Mouse (Mus musculus) adrenal gland, postnatal 14 days (tissue): ENCODE data around the gene Clcn1. TPM values are rescaled to one million over a fixed set of nuclear protein-coding genes. Genes with fewer than 3 reads are reported as not detected.

Experiments
- DNase-seq: peaks from one replicate; pipeline ENCODE4 v3.0.0; 2021; ENCODE audit warnings: mixed read lengths
- total RNA-seq: library from RNA; stranded (reverse); gene quantifications from 2 replicates; pipeline ENCODE4 v1.2.3, GENCODE M21; 2021

Gene Clcn1
- total RNA-seq, 1 experiment from 2014 or later: not detected

DNA sequence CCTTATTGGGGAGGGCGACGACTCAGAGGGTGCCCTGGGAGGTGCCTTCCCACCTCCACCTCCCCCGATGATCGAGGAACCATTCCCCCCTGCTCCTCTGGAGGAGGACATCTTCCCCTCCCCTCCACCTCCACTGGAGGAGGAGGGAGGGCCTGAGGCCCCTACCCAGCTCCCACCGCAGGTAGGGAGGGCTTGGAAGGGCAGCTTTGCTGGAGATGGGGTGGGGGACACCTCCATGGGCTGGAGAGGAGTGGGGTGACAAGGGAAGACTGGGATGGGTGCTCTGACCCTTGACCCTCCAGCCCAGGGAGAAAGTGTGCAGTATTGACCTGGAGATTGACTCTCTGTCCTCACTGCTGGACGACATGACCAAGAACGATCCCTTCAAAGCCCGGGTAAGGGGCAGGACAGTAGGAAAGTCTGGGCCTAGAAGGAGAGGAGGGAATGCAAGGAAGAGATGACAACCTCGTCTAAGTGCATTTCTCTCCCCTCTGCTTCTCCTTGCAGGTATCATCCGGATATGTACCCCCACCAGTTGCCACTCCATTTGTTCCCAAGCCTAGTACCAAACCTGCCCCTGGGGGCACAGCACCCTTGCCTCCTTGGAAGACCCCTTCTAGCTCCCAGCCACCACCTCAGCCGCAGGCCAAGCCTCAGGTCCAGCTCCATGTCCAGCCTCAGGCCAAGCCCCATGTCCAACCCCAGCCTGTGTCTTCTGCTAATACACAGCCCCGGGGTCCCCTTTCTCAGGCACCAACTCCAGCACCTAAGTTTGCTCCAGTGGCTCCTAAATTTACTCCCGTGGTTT is 64.7 kb downstream of the Clcn1 start:
- no peak for DNase-seq

DNA sequence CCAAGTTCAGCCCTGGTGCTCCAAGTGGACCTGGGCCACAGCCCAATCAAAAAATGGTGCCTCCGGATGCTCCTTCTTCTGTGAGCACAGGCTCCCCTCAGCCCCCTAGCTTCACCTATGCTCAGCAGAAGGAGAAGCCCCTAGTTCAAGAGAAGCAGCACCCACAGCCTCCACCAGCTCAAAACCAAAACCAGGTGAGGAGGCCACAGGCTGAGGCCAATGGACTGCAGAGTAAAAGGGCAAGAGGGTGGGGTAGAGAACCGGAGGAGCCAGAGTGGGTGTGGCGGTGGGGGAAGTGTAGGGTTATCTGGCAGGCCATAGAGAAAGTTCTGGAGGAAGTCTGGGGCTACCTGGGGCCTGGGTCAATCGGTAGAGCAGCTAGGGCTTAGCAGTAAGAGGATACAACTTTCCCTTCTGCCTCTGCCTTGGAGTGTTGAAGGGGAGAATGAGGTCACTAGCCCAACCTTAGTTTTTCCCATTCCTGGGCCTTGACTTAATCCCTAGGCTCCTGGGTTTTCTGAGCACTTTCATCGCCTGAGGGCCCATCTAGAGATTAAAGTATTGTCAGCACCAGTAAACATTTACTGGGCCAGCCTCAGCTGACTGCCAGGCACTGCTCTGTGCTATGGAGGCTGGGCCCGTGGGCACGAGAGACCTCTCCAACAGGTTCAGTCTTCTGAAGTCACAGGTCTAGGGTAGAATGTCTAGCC is 65.4 kb downstream of the Clcn1 start:
- no peak for DNase-seq

DNA sequence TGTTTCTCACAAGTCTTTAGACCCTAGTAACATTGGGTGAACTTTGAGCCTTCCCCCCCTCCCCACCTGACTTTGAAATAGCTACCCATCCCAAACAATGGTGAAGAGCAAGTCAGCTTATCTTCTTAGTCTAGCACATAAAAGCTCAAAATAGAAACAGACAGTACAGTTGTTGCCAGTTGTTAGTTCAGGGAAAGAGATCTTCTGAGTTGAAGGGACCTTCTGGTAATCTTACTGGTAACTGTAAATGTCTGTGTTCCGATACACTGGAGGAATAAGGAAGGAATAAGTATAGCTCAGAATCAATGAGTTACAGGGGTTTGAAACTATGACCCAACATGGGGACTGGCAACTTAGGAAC is 66.0 kb downstream of the Clcn1 start:
- DNase-seq: no peak

DNA sequence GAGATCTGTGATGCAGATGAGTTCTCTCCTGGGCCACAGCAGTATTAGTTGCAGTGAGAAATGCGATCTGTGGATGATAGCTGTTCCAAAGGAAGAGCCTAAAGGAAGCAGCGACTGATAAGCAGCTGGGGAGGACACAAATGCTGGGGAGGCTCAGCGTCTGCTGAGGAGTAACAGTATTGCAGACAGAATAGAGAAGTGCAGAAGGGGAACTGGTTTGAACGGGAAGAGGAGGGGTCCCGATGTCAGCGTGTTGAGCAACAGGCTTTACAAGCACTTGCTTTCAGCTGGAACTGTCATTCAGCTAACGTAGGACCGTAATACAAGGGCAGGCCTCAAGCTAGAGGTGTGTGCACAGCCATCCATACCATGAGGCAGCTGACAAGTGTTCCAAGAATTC is 66.7 kb downstream of the Clcn1 start:
- no peak for DNase-seq

DNA sequence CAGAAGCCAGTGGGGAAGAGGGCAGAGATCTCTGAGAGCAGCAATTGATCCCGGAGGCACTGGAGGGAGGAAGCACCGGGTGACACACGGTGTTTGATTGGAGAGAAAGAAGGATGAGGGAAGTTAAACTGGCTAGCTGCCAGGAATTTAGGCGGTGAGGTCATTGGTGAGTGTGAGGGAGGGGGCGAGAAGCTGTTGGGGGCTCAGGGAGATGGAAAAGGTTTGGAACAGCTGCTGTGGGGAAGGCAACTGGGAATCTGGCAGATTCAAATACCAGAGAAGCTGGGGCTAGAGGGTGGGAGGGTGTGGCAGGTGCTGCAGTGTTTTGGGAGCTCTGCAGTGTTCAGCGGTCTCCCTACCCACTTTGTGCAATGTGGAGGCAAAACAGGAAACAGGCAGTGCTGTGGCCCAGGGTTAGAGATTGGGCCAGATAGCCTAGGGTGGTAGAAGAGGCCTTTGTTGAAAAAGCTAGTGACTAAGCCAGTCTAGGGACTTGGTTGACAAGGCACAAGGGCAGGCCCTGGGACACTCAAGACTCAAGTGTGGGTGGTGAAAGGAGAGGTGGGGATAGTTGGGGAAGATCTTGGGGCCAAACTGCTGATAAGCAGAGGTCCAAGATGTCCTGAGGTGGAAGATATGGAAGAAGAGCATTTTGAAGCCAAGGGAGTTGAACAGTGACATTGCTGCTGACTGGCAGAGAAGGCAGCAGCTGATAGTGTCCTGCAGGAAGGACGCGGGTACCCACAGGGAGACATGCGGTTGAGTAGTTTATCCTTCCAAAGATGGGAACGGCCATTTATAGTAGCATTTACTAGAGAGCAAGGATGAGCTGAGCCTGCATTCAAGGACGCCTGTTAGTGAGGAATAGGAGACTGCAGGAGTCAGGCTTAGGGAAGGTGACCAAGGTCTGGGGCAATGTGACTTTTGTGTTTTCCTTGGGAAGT is 67.9 kb downstream of the Clcn1 start:
- no peak for DNase-seq

DNA sequence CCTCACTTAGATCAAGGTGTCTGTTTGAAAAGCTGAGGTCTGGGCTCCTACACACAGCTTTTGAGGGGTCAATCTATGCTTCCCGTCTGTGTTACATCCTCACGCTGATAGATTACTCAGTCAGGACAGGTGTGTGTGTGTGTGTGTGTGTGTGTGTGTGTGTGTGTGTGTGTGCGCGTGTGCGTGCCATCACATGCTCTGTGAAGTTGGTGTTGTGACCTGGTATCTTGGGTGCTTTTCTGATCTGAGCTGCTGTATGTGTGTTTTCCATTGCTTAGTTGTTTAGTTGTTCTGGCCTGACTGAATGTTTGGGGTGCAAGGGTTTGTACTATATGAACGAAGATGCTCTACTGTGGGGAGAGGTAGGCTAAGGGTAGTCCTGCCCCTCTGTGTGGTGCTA is 68.9 kb downstream of the Clcn1 start:
- no peak for DNase-seq

DNA sequence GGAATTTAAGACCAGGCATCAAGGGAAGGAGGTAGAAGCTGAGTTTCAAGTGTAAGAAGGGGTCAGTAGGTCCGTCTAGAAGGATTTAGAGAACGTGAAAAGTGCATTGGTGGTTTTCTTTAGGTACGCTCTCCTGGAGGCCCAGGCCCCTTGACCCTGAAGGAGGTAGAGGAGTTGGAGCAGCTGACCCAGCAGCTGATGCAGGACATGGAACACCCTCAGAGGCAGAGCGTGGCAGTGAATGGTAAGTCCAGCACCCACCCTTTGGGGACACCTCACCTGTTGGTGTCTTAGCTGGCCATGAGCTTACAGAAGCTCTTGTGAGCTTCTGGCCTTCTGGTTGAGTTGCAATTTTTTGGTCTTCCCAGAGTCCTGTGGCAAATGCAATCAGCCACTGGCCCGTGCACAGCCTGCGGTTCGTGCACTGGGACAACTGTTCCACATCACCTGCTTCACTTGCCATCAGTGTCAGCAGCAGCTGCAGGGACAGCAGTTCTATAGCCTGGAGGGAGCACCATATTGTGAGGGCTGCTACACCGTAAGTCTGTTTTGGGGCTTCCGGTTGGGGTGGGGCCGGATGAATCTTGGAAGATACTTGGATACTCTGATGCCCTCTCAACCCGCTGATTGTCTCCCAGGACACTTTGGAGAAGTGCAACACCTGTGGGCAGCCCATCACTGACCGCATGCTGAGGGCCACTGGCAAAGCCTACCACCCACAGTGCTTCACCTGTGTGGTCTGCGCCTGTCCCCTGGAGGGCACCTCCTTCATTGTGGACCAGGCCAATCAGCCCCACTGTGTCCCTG is 69.5 kb downstream of the Clcn1 start:
- DNase-seq: no peak

DNA sequence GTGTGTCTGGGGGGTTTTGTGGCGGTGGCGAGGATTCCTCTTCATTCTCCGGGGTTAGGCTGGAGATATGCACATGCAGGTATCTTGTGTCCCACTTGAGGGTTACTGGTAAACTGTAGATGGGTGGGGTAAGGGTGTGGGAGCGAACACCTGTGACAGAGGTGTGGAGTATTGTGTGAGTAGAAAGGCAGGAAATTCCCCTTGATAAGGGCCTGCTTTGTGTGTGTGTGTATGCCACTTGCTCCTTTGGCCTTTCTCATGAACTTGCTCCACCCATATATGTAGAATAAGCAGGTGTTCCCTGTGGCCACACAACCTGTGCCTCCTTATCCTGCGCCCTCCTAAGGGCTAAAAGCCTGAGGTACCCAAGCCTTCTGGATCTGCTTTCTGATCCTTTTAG is 70.4 kb downstream of the Clcn1 start:
- DNase-seq: no peak

DNA sequence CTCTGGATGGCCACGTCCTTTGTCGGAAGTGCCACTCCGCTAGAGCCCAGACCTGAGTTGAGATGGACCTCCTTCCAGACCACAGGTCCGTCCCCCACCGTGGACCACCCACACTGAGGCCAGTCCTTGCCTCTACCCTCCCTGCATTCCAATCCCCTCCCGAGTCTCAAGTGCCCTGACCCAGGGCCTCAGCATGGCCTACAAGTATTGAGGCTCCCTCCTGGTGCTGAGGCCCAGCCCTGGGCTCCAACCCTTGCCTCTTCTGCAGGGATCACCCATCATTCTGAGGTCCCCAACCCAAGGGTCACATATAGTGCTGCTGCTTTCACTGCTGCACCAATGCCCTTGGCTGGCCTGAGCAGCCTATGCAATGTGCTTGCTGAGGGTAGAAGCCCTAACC is 71.4 kb downstream of the Clcn1 start:
- no peak for DNase-seq

DNA sequence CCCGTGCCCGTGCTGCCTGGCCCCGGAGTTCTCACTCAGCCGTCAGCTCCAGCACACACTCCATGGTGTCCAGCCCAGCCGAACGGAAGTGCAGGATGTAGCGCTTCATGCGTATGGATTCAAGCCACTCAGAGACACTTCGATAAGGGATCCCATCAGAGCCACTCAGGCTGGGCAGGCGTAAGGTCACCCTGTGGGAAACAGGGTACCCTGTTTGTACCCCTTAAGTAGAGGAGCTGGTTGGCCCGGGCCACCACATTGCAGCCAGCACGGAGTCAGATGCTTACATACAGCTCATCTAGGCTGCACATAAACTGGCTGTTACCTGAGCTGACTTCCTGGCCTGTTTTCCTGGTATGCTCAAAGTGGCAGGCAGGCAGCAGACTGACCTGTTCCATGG is 72.4 kb downstream of the Clcn1 start:
- no peak for DNase-seq

DNA sequence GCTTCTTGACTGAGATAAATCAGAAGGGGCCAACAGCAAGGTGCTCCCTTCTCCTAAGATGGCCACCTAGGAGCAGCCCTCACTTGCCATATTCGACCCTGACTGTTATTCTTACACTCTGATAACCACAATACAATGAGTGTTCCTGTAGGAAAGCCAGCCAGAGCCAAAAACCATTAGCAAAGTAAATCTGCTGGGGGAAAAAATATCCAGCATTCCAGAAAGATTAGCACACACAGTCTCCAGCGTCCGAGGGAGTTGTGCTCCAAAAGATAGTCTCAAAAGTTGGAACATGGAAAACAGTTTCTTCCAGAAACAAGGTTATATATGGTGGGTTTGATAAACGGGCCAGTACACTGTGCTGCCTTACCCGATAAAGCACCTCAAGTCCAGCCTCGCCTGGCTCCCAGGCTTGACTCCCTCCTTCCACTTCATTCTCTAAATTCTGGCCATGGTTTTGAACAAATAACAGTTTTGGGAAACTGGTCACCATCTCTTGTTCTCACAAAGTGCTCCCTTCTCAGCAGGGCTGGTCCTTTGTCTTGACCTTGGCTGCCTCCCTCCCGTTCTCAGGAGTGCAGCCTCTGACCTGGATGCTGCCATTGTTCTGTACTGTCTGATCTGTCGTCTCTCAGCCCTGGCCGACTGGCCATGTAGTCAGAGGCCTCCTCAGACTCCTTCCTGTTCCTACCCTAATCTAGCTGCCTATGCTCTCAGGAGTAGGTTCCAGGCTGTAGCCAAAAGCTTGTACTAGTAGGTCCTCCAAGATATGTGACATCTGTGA is 73.1 kb downstream of the Clcn1 start:
- DNase-seq: no peak

DNA sequence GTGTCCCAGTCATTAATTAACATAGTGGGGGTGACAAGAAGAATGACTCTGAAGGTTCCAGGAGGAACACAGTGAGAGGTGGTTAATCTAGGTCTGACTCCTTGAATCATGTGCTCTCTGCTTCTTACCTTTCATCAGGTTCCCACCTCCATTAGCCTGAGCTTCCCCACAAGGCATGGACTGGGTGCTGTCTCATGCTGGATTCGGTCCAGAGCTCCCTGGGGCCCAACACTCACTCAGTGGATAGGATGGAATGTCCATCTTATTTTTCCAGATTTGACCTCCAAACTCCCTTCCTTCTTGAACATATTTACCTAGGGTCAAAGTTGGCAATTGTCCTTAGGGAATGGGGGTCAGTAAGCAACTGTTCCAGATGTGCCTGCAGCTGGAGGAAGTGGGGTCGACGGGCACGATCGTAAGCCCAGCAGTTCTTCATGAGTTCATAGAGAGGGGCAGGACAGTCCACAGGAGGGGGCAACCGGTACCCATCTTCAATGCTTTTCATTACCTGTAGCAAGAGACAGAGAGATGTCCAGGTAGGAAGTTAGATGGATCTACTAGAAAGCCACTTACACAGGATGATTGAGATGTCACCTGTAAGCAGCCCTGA is 73.9 kb downstream of the Clcn1 start:
- no peak for DNase-seq

DNA sequence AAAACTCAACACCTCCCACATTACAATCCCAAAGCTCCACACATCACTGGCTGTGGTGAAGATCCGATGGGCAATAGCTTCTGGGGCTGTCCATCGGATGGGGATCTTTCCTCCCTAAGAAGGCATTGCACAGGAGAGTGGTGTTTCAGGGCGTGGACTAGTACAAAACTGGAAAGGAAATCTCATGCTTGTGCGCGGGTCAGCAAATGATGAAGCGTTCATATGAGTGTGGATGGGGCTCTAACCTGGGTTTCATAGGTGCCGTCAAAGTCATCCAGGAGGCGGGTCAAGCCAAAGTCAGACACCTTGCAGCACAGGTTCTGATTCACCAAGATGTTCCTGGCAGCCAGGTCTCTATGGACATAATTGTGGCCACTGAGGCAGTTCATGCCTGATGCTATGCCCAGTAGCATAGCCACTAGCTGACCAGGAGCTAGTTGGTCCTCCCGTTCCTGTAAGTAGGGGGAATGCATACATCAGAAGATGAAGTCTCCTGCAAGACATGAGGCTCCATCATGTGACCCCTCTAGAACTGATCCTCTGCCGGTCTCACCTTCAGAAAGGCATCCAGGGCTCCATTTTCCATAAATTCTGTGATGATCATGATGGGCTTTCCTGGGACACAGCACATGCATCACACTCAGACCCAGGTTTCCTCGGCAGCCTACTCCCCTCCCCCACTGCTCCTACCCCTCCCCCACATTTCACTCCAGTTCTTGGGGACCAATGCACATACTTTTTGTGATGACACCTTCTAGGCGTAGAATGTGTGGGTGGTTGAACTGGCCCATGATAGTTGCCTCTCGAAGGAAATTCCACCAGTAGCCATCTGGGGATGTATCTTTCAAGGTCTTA is 74.8 kb downstream of the Clcn1 start:
- no peak for DNase-seq

DNA sequence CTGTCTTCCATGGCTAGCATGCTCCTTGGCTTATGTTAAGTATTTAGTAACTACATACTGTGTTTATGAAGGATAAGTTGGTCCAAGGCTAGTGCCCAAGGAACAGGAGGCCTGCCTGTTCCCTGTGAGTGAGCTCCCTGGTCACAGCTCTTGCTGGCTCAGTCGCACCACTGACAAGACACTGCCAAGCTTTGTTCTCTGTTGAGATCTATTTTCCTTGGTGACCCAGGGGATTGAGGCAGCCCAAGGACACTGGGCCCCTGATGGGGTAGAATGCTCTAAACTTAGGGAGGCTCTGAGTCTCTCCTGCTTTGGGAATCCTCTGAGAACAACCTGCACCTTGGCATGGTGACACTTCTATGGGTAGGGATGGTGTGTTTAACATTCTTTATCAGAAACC is 75.6 kb downstream of the Clcn1 start:
- DNase-seq: no peak

DNA sequence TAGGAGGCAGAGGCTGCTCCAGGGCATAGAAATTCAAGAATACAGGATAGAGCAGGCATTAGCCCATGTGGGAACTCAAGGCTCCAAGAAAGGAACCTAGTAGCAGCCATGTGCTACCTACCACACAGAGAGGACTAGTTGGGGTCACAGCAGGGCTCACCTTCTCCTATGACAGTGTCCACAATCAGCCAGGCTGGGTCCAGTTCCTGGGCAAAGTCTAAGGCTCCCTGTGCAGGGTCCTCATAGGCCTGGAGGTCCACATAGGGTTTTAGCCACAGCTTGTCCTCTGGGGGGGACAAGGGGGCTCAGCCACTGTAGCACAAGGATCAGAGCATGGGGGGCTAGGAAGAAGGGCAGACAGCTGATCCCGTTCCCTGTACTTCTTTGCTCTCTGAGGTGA is 76.0 kb downstream of the Clcn1 start:
- no peak for DNase-seq

DNA sequence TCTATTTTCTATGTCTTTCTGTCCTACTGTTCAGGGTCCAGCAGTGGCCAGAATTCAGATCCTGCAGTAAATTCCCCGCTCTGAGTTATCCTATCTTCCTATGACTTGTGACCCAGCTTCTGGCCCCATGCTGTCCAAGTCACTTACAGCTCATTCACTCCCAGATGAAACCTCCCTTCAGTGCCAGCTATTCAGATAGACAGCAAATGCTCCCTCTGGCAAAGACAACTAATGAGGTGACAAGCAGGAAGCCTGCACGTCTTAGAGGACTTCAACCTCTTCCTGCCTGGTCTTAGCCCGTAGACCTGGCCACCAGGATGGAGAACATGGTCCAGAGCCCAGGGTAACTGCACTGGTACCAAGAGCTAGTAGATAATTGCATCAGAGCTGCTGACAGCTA is 76.5 kb downstream of the Clcn1 start:
- DNase-seq: no peak

DNA sequence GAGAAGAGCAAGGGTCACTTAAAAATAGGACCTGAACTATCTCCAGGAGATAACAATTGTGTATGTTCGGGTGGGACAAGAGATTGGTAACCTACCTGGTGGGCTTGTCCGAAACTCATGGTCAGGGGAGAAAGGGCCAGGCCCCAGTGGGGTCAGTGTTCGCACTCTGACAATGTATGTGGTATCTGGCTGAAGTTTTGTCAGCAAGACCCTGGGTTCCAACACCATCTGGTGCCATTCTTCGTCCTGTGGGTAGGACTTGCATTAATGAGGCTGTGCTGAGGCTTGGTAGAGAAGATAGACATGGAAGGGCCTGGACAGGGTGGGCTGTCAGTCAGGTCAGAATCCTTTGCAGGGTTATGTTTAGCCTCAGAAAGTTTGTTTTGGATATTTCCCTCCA is 77.6 kb downstream of the Clcn1 start:
- no peak for DNase-seq

DNA sequence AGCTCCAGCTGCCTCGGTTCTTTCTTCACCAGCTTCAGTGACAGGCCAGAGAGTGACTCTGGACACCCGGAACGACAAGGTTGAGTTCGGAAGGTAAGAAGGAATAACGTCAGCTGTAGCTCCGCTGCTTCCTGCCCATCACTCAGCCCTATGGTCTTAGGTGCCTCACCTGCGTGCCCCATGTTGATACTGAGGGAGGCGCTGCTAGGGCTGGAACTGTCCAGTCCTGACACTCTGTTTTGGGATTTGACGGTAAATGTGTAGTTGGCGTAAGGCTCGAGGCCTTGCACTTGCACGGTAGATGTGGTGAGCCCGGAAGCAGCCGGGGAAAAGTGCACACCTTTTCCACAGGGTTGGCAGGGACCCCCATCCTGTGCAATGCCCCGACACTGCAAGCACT is 78.1 kb downstream of the Clcn1 start:
- DNase-seq: no peak

DNA sequence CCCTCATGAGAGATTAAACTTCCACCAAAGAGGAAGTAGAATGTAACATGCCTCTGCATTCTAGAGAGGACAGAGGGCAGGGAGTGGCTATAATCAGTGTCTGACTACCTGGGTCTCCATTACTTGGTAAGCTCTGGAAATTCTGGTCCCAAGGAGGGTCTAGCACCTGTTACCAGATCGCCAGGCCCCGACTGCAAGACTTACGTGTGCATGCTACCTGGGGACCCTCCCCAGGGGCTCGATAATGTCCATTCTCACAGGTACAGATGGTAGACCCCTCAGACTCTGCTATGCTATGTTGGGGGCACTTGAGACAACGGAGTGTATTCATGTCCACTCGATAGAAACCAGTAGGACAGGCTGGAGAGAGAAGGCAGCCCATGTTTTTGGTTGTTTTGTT is 78.7 kb downstream of the Clcn1 start:
- no peak for DNase-seq
